Mouse (Mus musculus) midbrain, embryonic 10.5 days (tissue): ENCODE results near the gene Slc26a8. TPM values are rescaled to one million over a fixed set of nuclear protein-coding genes. Genes with fewer than 3 reads are reported as not detected.
"Not testable (repeated sequence)": the region's sequence is repeated elsewhere in the genome, so short reads cannot be mapped to it uniquely, and the experiment has no call there.

Source experiments
- DNase-seq: peaks from one replicate; pipeline ENCODE4 v3.0.0-alpha.2; 2017; ENCODE audit warnings: low spot score
- H3K27ac ChIP-seq: fragments of 300-500 bp; sonication (generic); replicated peaks from 2 replicates; pipeline ENCODE4 v1.5.1; 2016; ENCODE audit warnings: mild to moderate bottlenecking
- H3K27me3 ChIP-seq: fragments of 300-500 bp; sonication (generic); 2 replicates; pipeline ENCODE4 v1.6.1; 2016; ENCODE audit warnings: low read depth, mild to moderate bottlenecking; ENCODE audit not compliant: poor library complexity, severe bottlenecking
- H3K36me3 ChIP-seq: fragments of 300-500 bp; sonication (generic); 2 replicates; pipeline ENCODE4 v1.6.1; 2016; ENCODE audit warnings: mild to moderate bottlenecking, moderate library complexity
- H3K4me1 ChIP-seq: fragments of 300-500 bp; sonication (generic); 2 replicates; pipeline ENCODE4 v1.6.1; 2016
- H3K4me3 ChIP-seq: fragments of 300-500 bp; sonication (generic); 2 replicates; pipeline ENCODE4 v1.5.1; 2016; ENCODE audit warnings: mild to moderate bottlenecking, moderate library complexity
- H3K9me3 ChIP-seq: fragments of 300-500 bp; sonication (generic); replicated peaks from 2 replicates; pipeline ENCODE4 v1.6.1; 2016; ENCODE audit warnings: mild to moderate bottlenecking
- WGBS: fragments of 180-500 bp; shearing (Covaris S2); methylation state at CpG from one replicate; pipeline ENCODE4 v1.1.7; 2016; 5-methylcytosine and 5-hydroxymethylcytosine counted together
- polyA plus RNA-seq: library from polyadenylated mRNA; unstranded; fragments of >200 nt; fragmentation: Nextera tagmentation; extraction: Ambion mirVana; gene quantifications from 2 replicates; pipeline ENCODE4 v1.2.1, GENCODE M21; 2016

Gene Slc26a8
- polyA plus RNA-seq, result 0.46 and 0.56 TPM in 2 replicates

- H3K4me3 ChIP-seq, result peak within 1 kb of the TSS; percentile 85
- H3K27ac ChIP-seq, result peak within 1 kb of the TSS; percentile 95
- H3K4me1 ChIP-seq, result peaks cover 41% of the 10 kb centered on the region
- DNase-seq, result peak; percentile 44
- H3K27me3 ChIP-seq, result peaks cover 22% of the 10 kb centered on the region
- WGBS, result 8% methylated on average over 40 of the region's 40 CpGs
- H3K9me3 ChIP-seq, result no peaks in the 10 kb centered on the region
- H3K36me3 ChIP-seq, result no peaks in the 10 kb centered on the region
Measured at GRCm38 (mm10) chr17:28689586-28690283, at the start of gene Slc26a8. Gene Slc26a8, minus strand, starts transcription at chr17:28690233.

- WGBS, result 98% methylated on average over 6 of the region's 6 CpGs
- Histone ChIP-seq H3K4me3 (no peak overlapping the region), H3K4me1 (0 out of 2 replicates have a peak, but pooled peaks cover 4% of the 10 kb centered on the region), H3K27me3 (no peaks in the 10 kb centered on the region), H3K27ac (no peak overlapping the region), H3K36me3 (peaks cover 89% of the 10 kb centered on the region), H3K9me3 (no peaks in the 10 kb centered on the region)
- no peak for DNase-seq
Measured at GRCm38 (mm10) chr17:28739244-28739643, 49.2 kb upstream of the Slc26a8 start.

GRCm38 (mm10) chr17:28737973-28738372 is 47.9 kb upstream of the Slc26a8 start:
- Histone ChIP-seq H3K4me1 (0 out of 2 replicates have a peak, but pooled peaks cover 4% of the 10 kb centered on the region), H3K9me3 (no peaks in the 10 kb centered on the region), H3K27me3 (no peaks in the 10 kb centered on the region), H3K36me3 (peaks cover 84% of the 10 kb centered on the region), H3K27ac (no peak overlapping the region), H3K4me3 (no peak overlapping the region)
- 84% methylated on average over 4 of the region's 4 CpGs for WGBS
- DNase-seq, result no peak

GRCm38 (mm10) chr17:28736486-28736885 is 46.5 kb upstream of the Slc26a8 start:
- 0 out of 2 replicates have a peak, but pooled peaks cover 4% of the 10 kb centered on the region for H3K4me1 ChIP-seq
- H3K27me3 ChIP-seq, result no peaks in the 10 kb centered on the region
- no peak overlapping the region for H3K4me3 ChIP-seq
- peaks cover 84% of the 10 kb centered on the region for H3K36me3 ChIP-seq
- WGBS, result 81% methylated on average over 4 of the region's 4 CpGs
- DNase-seq, result no peak
- H3K9me3 ChIP-seq, result no peaks in the 10 kb centered on the region
- no peak overlapping the region for H3K27ac ChIP-seq

- no peak for DNase-seq
- Histone ChIP-seq H3K27ac (no peak overlapping the region), H3K36me3 (peaks cover 84% of the 10 kb centered on the region), H3K9me3 (no peaks in the 10 kb centered on the region), H3K4me1 (0 out of 2 replicates have a peak, but pooled peaks cover 4% of the 10 kb centered on the region), H3K27me3 (no peaks in the 10 kb centered on the region), H3K4me3 (no peak overlapping the region)
- WGBS, result 91% methylated on average over 6 of the region's 6 CpGs
Measured at GRCm38 (mm10) chr17:28735317-28736105, 45.5 kb upstream of the Slc26a8 start.

- H3K27me3 ChIP-seq, H3K9me3 ChIP-seq, DNase-seq, H3K4me1 ChIP-seq, H3K4me3 ChIP-seq, H3K27ac ChIP-seq: not testable (repeated sequence)
- WGBS, result 93% methylated on average over 11 of the region's 11 CpGs
- peaks cover 96% of the 10 kb centered on the region for H3K36me3 ChIP-seq
Measured at GRCm38 (mm10) chr17:28727511-28727910, 37.5 kb upstream of the Slc26a8 start.

GRCm38 (mm10) chr17:28725783-28726182 is 35.8 kb upstream of the Slc26a8 start, which contains the start of gene AC170998.1:
Gene AC170998.1, plus strand, starts transcription at chr17:28726083.
- Histone ChIP-seq H3K9me3 (no peaks in the 10 kb centered on the region), H3K27me3 (no peaks in the 10 kb centered on the region), H3K4me3 (no peak within 1 kb of the TSS), H3K4me1 (no peaks in the 10 kb centered on the region), H3K36me3 (peaks cover 95% of the 10 kb centered on the region), H3K27ac (no peak within 1 kb of the TSS)
- WGBS, result 96% methylated on average over 4 of the region's 4 CpGs
- DNase-seq, result no peak

- WGBS, result 77% methylated on average over 3 of the region's 3 CpGs
- peaks cover 87% of the 10 kb centered on the region for H3K36me3 ChIP-seq
- H3K9me3 ChIP-seq, result no peaks in the 10 kb centered on the region
Measured at GRCm38 (mm10) chr17:28717535-28717934, 27.5 kb upstream of the Slc26a8 start.

GRCm38 (mm10) chr17:28715832-28716548 is 26.0 kb upstream of the Slc26a8 start:
- 83% methylated on average over 6 of the region's 7 CpGs for WGBS
- no peak for DNase-seq

More at GRCm38 (mm10) chr17:28717535-28717934, 27.5 kb upstream of the Slc26a8 start:
- Histone ChIP-seq H3K27ac (no peak overlapping the region), H3K27me3 (no peaks in the 10 kb centered on the region), H3K4me1 (no peaks in the 10 kb centered on the region), H3K4me3 (no peak overlapping the region)
- DNase-seq, result no peak

GRCm38 (mm10) chr17:28714006-28714405 is 24.0 kb upstream of the Slc26a8 start:
- Histone ChIP-seq H3K27ac (no peak overlapping the region), H3K9me3 (no peaks in the 10 kb centered on the region), H3K4me3 (no peak overlapping the region), H3K27me3 (no peaks in the 10 kb centered on the region), H3K4me1 (no peaks in the 10 kb centered on the region), H3K36me3 (peaks cover 54% of the 10 kb centered on the region)
- DNase-seq, result no peak
- WGBS, result 98% methylated on average over 3 of the region's 3 CpGs

More at GRCm38 (mm10) chr17:28715832-28716548, 26.0 kb upstream of the Slc26a8 start:
- Histone ChIP-seq H3K4me1 (no peaks in the 10 kb centered on the region), H3K36me3 (peaks cover 72% of the 10 kb centered on the region), H3K4me3 (no peak overlapping the region), H3K27ac (no peak overlapping the region), H3K27me3 (no peaks in the 10 kb centered on the region), H3K9me3 (no peaks in the 10 kb centered on the region)

- no peak overlapping the region for H3K4me3 ChIP-seq
- no peaks in the 10 kb centered on the region for H3K4me1 ChIP-seq
- DNase-seq, result no peak
- 91% methylated on average over 6 of the region's 6 CpGs for WGBS
- H3K36me3 ChIP-seq, result peaks cover 39% of the 10 kb centered on the region
- H3K27ac ChIP-seq, result no peak overlapping the region
- no peaks in the 10 kb centered on the region for H3K9me3 ChIP-seq
- H3K27me3 ChIP-seq, result no peaks in the 10 kb centered on the region
Measured at GRCm38 (mm10) chr17:28712305-28712704, 22.3 kb upstream of the Slc26a8 start.

GRCm38 (mm10) chr17:28711237-28711636 is 21.2 kb upstream of the Slc26a8 start:
- Histone ChIP-seq H3K27ac (no peak overlapping the region), H3K4me3 (no peak overlapping the region), H3K27me3 (no peaks in the 10 kb centered on the region), H3K9me3 (no peaks in the 10 kb centered on the region), H3K36me3 (peaks cover 29% of the 10 kb centered on the region), H3K4me1 (peaks cover 4% of the 10 kb centered on the region; the same call in 1 of the 2 replicates)
- 91% methylated on average over 6 of the region's 6 CpGs for WGBS
- no peak for DNase-seq
